Mouse (Mus musculus) erythroblast, embryonic 14.5 days (primary cell): ENCODE results near the gene Cnksr3. TPM values are rescaled to one million over a fixed set of nuclear protein-coding genes. Genes with fewer than 3 reads are reported as not detected.

Source experiments
- H3K27me3 ChIP-seq: 2 replicates; pipeline ENCODE4 v1.6.1; 2012; ENCODE audit warnings: inconsistent platforms; ENCODE audit not compliant: control insufficient read depth
- H3K36me3 ChIP-seq: 2 replicates; pipeline ENCODE4 v1.6.1; 2012; ENCODE audit warnings: mild to moderate bottlenecking, inconsistent platforms; ENCODE audit not compliant: control insufficient read depth
- H3K4me1 ChIP-seq: 2 replicates; pipeline ENCODE4 v1.6.1; 2012; ENCODE audit warnings: inconsistent platforms; ENCODE audit not compliant: control insufficient read depth
- H3K4me3 ChIP-seq: replicated peaks from 2 replicates; pipeline ENCODE3; 2012; ENCODE audit warnings: moderate library complexity, mild to moderate bottlenecking, inconsistent platforms
- H3K9me3 ChIP-seq: 2 replicates; pipeline ENCODE4 v1.6.1; 2012; ENCODE audit warnings: low read length, inconsistent platforms, mixed read lengths; ENCODE audit not compliant: control insufficient read depth
- GATA1 ChIP-seq: IDR thresholded peaks from 2 replicates; pipeline ENCODE4 v1.6.1; 2012; ENCODE audit warnings: low read length, inconsistent platforms, mixed read lengths
- TAL1 ChIP-seq: IDR thresholded peaks from 3 replicates; pipeline ENCODE4 v1.6.1; 2012; ENCODE audit warnings: low read length, inconsistent platforms, mixed read lengths
- polyA plus RNA-seq: library from polyadenylated mRNA; stranded (reverse); fragments of >175 nt; gene quantifications from 2 replicates; pipeline ENCODE4 v1.2.3, GENCODE M21; 2012

Gene Cnksr3
- polyA plus RNA-seq, 1 experiment = 0.77 TPM

- Histone ChIP-seq H3K4me1 (no peaks in the 10 kb centered on the region), H3K4me3 (no peak overlapping the region), H3K36me3 (peaks cover 36% of the 10 kb centered on the region), H3K27me3 (no peaks in the 10 kb centered on the region), H3K9me3 (no peaks in the 10 kb centered on the region)
- TF ChIP-seq TAL1 (no peak), GATA1 (no peak)
These were observed 74.0 kb downstream of the Cnksr3 start for GRCm38 (mm10) chr10:7138049-7138448.

GRCm38 (mm10) chr10:7135751-7136150 lies 76.3 kb downstream of the Cnksr3 start:
- no peak for TF ChIP-seq GATA1
- TF ChIP-seq TAL1 = no peak
- no peaks in the 10 kb centered on the region for H3K4me1 ChIP-seq
- no peaks in the 10 kb centered on the region for H3K9me3 ChIP-seq
- H3K27me3 ChIP-seq = no peaks in the 10 kb centered on the region
- peaks cover 47% of the 10 kb centered on the region for H3K36me3 ChIP-seq
- no peak overlapping the region for H3K4me3 ChIP-seq

GRCm38 (mm10) chr10:7133005-7133404 lies 79.0 kb downstream of the Cnksr3 start:
- no peak for TF ChIP-seq GATA1
- TF ChIP-seq TAL1 = no peak
- Histone ChIP-seq H3K4me3 (no peak overlapping the region), H3K27me3 (no peaks in the 10 kb centered on the region), H3K9me3 (no peaks in the 10 kb centered on the region), H3K4me1 (no peaks in the 10 kb centered on the region), H3K36me3 (peaks cover 60% of the 10 kb centered on the region)

- Histone ChIP-seq H3K36me3 (peaks cover 72% of the 10 kb centered on the region), H3K9me3 (no peaks in the 10 kb centered on the region), H3K27me3 (no peaks in the 10 kb centered on the region), H3K4me1 (no peaks in the 10 kb centered on the region), H3K4me3 (no peak overlapping the region)
- TF ChIP-seq TAL1 (no peak), GATA1 (no peak)
These were observed 80.6 kb downstream of the Cnksr3 start for GRCm38 (mm10) chr10:7131441-7131840.

GRCm38 (mm10) chr10:7127828-7128227 lies 84.2 kb downstream of the Cnksr3 start:
- H3K36me3 ChIP-seq = peaks cover 72% of the 10 kb centered on the region
- TF ChIP-seq GATA1 = no peak
- no peak for TF ChIP-seq TAL1
- H3K4me3 ChIP-seq = no peak overlapping the region

GRCm38 (mm10) chr10:7126882-7127281 lies 85.2 kb downstream of the Cnksr3 start:
- Histone ChIP-seq H3K4me3 (no peak overlapping the region), H3K36me3 (peaks cover 72% of the 10 kb centered on the region), H3K9me3 (no peaks in the 10 kb centered on the region), H3K4me1 (no peaks in the 10 kb centered on the region), H3K27me3 (no peaks in the 10 kb centered on the region)
- no peak for TF ChIP-seq GATA1
- no peak for TF ChIP-seq TAL1

More at GRCm38 (mm10) chr10:7127828-7128227, 84.2 kb downstream of the Cnksr3 start:
- Histone ChIP-seq H3K9me3 (no peaks in the 10 kb centered on the region), H3K4me1 (no peaks in the 10 kb centered on the region), H3K27me3 (no peaks in the 10 kb centered on the region)

GRCm38 (mm10) chr10:7126287-7126686 lies 85.8 kb downstream of the Cnksr3 start:
- H3K4me1 ChIP-seq = no peaks in the 10 kb centered on the region
- no peak overlapping the region for H3K4me3 ChIP-seq
- no peaks in the 10 kb centered on the region for H3K9me3 ChIP-seq
- peaks cover 70% of the 10 kb centered on the region for H3K36me3 ChIP-seq
- TF ChIP-seq GATA1 (no peak), TAL1 (no peak)
- no peaks in the 10 kb centered on the region for H3K27me3 ChIP-seq

GRCm38 (mm10) chr10:7124993-7125392 lies 87.0 kb downstream of the Cnksr3 start:
- Histone ChIP-seq H3K4me1 (no peaks in the 10 kb centered on the region), H3K36me3 (peaks cover 68% of the 10 kb centered on the region), H3K9me3 (no peaks in the 10 kb centered on the region), H3K27me3 (no peaks in the 10 kb centered on the region), H3K4me3 (no peak overlapping the region)
- TF ChIP-seq TAL1 = no peak
- TF ChIP-seq GATA1 = no peak

- Histone ChIP-seq H3K4me1 (no peaks in the 10 kb centered on the region), H3K36me3 (peaks cover 53% of the 10 kb centered on the region), H3K4me3 (no peak overlapping the region), H3K9me3 (no peaks in the 10 kb centered on the region), H3K27me3 (no peaks in the 10 kb centered on the region)
- TF ChIP-seq GATA1 = no peak
- TF ChIP-seq TAL1 = no peak
These were observed 89.7 kb downstream of the Cnksr3 start for GRCm38 (mm10) chr10:7122294-7122693.

- Histone ChIP-seq H3K36me3 (peaks cover 35% of the 10 kb centered on the region), H3K9me3 (no peaks in the 10 kb centered on the region)
- TF ChIP-seq GATA1 = no peak
- no peak for TF ChIP-seq TAL1
These were observed 91.8 kb downstream of the Cnksr3 start for GRCm38 (mm10) chr10:7120206-7120605.

More at GRCm38 (mm10) chr10:7120206-7120605, 91.8 kb downstream of the Cnksr3 start:
- H3K27me3 ChIP-seq = no peaks in the 10 kb centered on the region
- H3K4me1 ChIP-seq = no peaks in the 10 kb centered on the region
- no peak overlapping the region for H3K4me3 ChIP-seq
